Mouse (Mus musculus): ENCODE measurements around the gene Rasgef1b.

Gene Rasgef1b

GRCm38 (mm10) chr5:99728649-99729212 lies at the start of gene Rasgef1b:
Gene Rasgef1b, minus strand, starts transcription at chr5:99729065.
- DNase-seq (ENCODE audit: low read depth): no peak

- no peak for DNase-seq (ENCODE audit: low read depth)
Measured at GRCm38 (mm10) chr5:99775342-99775741, 46.5 kb upstream of the Rasgef1b start.

GRCm38 (mm10) chr5:99773265-99773664 lies 44.4 kb upstream of the Rasgef1b start:
- no peak for DNase-seq (ENCODE audit: low read depth)

- DNase-seq (ENCODE audit: low read depth): no peak
Measured at GRCm38 (mm10) chr5:99764246-99764645, 35.4 kb upstream of the Rasgef1b start.

- no peak for DNase-seq (ENCODE audit: low read depth)
Measured at GRCm38 (mm10) chr5:99758859-99759258, 30.0 kb upstream of the Rasgef1b start.

GRCm38 (mm10) chr5:99753843-99754242 lies 25.0 kb upstream of the Rasgef1b start:
- no peak for DNase-seq (ENCODE audit: low read depth)

- no peak for DNase-seq (ENCODE audit: low read depth)
Measured at GRCm38 (mm10) chr5:99753368-99753767, 24.5 kb upstream of the Rasgef1b start.

- no peak for DNase-seq (ENCODE audit: low read depth)
Measured at GRCm38 (mm10) chr5:99752670-99753231, 23.9 kb upstream of the Rasgef1b start.

- DNase-seq (ENCODE audit: low read depth): no peak
Measured at GRCm38 (mm10) chr5:99748417-99748816, 19.6 kb upstream of the Rasgef1b start.

GRCm38 (mm10) chr5:99746087-99746486 lies 17.2 kb upstream of the Rasgef1b start:
- DNase-seq (ENCODE audit: low read depth): no peak

- DNase-seq (ENCODE audit: low read depth): no peak
Measured at GRCm38 (mm10) chr5:99742874-99743273, 14.0 kb upstream of the Rasgef1b start.

- no peak for DNase-seq (ENCODE audit: low read depth)
Measured at GRCm38 (mm10) chr5:99742056-99742455, 13.2 kb upstream of the Rasgef1b start.

- DNase-seq (ENCODE audit: low read depth): no peak
Measured at GRCm38 (mm10) chr5:99737937-99738727, 9.3 kb upstream of the Rasgef1b start.

- no peak for DNase-seq (ENCODE audit: low read depth)
Measured at GRCm38 (mm10) chr5:99729931-99730330, 1.1 kb upstream of the Rasgef1b start.

GRCm38 (mm10) chr5:99729361-99729882 lies 557 bp upstream of the Rasgef1b start:
- DNase-seq (ENCODE audit: low read depth): no peak

GRCm38 (mm10) chr5:99728027-99728451 lies 826 bp downstream of the Rasgef1b start:
- DNase-seq (ENCODE audit: low read depth): no peak

GRCm38 (mm10) chr5:99723941-99724340 lies 4.9 kb downstream of the Rasgef1b start:
- DNase-seq (ENCODE audit: low read depth): no peak

GRCm38 (mm10) chr5:99722310-99722709 lies 6.6 kb downstream of the Rasgef1b start:
- DNase-seq (ENCODE audit: low read depth): no peak

GRCm38 (mm10) chr5:99720554-99720953 lies 8.3 kb downstream of the Rasgef1b start:
- DNase-seq (ENCODE audit: low read depth): no peak

GRCm38 (mm10) chr5:99717917-99718316 lies 10.9 kb downstream of the Rasgef1b start:
- DNase-seq (ENCODE audit: low read depth): no peak

GRCm38 (mm10) chr5:99715281-99715744 lies 13.6 kb downstream of the Rasgef1b start:
- no peak for DNase-seq (ENCODE audit: low read depth)

GRCm38 (mm10) chr5:99711947-99712346 lies 16.9 kb downstream of the Rasgef1b start:
- DNase-seq (ENCODE audit: low read depth): no peak

GRCm38 (mm10) chr5:99708706-99709105 lies 20.2 kb downstream of the Rasgef1b start:
- no peak for DNase-seq (ENCODE audit: low read depth)

Measured in 416B (cell line).